Mouse (Mus musculus) liver, embryonic 14.5 days (tissue): ENCODE results near the gene Zfp366. TPM values are rescaled to one million over a fixed set of nuclear protein-coding genes. Genes with fewer than 3 reads are reported as not detected.

Experiments
- ATAC-seq: fragments of 200-750 bp; cut with Nextera tagmentation; 2 replicates; pipeline ENCODE4 v1.8.0; 2017; ENCODE audit warnings: moderate number of reproducible peaks, mild to moderate bottlenecking, moderate library complexity; ENCODE audit not compliant: insufficient read depth
- DNase-seq, 3 experiments: peaks; one replicate each; pipeline ENCODE4 v3.0.0-alpha.2; 2012 to 2013; ENCODE audit warnings: low read depth in 3 of 3, low spot score in 3 of 3
- H3K27ac ChIP-seq: fragments of 300-500 bp; sonication (generic); 2 replicates; pipeline ENCODE4 v1.5.1; 2014; ENCODE audit warnings: moderate library complexity, mild to moderate bottlenecking, control low read depth, inconsistent platforms
- H3K27me3 ChIP-seq: fragments of 300-500 bp; sonication (generic); 2 replicates; pipeline ENCODE4 v1.6.1; 2014; ENCODE audit warnings: mild to moderate bottlenecking, low read length, moderate library complexity; ENCODE audit not compliant: control insufficient read depth, insufficient read depth
- H3K36me3 ChIP-seq: fragments of 300-500 bp; sonication (generic); replicated peaks from 2 replicates; pipeline ENCODE4 v1.6.1; 2014; ENCODE audit warnings: low read depth; ENCODE audit not compliant: control insufficient read depth, insufficient read depth
- H3K4me1 ChIP-seq, 2 experiments: fragments of 200-500 bp in 1 of 2; fragments of 300-500 bp in 1 of 2; sonication (generic) in 1 of 2; replicated peaks; 2 replicates each; pipeline ENCODE4 v1.6.1; 2012 to 2014; ENCODE audit warnings: antibody characterized with exemption in 1 of 2, inconsistent platforms in 1 of 2, low read length in 1 of 2; ENCODE audit not compliant: control insufficient read depth in 2 of 2, insufficient read depth in 2 of 2
- H3K4me2 ChIP-seq: fragments of 300-500 bp; sonication (generic); 2 replicates; pipeline ENCODE4 v1.6.1; 2014; ENCODE audit warnings: low read depth, mild to moderate bottlenecking, control low read depth, moderate library complexity
- H3K4me3 ChIP-seq, 2 experiments: fragments of 200-500 bp in 1 of 2; fragments of 300-500 bp in 1 of 2; sonication (generic) in 1 of 2; 2 replicates each; pipeline ENCODE4 v1.5.1; 2012 to 2014; ENCODE audit warnings: low read depth in 2 of 2, low read length in 2 of 2, mild to moderate bottlenecking in 2 of 2, control low read depth in 1 of 2, inconsistent platforms in 1 of 2, moderate library complexity in 1 of 2; ENCODE audit not compliant: insufficient read depth in 1 of 2
- H3K9ac ChIP-seq: fragments of 300-500 bp; sonication (generic); replicated peaks from 2 replicates; pipeline ENCODE4 v1.6.1; 2014; ENCODE audit warnings: mild to moderate bottlenecking, control low read depth, moderate library complexity
- H3K9me3 ChIP-seq: fragments of 300-500 bp; sonication (generic); 2 replicates; pipeline ENCODE4 v1.6.1; 2016; ENCODE audit warnings: low read length, mixed read lengths; ENCODE audit not compliant: control insufficient read depth
- CTCF ChIP-seq: IDR thresholded peaks from 2 replicates; pipeline ENCODE4 v1.5.1; 2016; ENCODE audit warnings: antibody characterized with exemption, low read depth, control low read depth
- EP300 ChIP-seq: IDR thresholded peaks from 2 replicates; pipeline ENCODE4 v1.6.1; 2016; ENCODE audit warnings: antibody characterized with exemption, low read depth
- WGBS: fragments of 180-500 bp; shearing (Covaris S2); extraction: QIAGEN DNeasy Blood & Tissue Kit; methylation state at CpG from one replicate; pipeline ENCODE4 v1.1.7; 2014; ENCODE audit not compliant: insufficient replicate concordance; 5-methylcytosine and 5-hydroxymethylcytosine counted together
- polyA plus RNA-seq, 2 experiments: library from polyadenylated mRNA; depleted of rRNA in 1 of 2; stranded (reverse) in 1 of 2; unstranded in 1 of 2; fragments of >200 nt; fragmentation: Nextera tagmentation in 1 of 2; extraction: Ambion mirVana in 1 of 2; gene quantifications; 2 replicates each; pipeline versions ENCODE4 v1.2.1 to v1.2.3; 2012 to 2014

The Zfp366 gene
- polyA plus RNA-seq, 2 experiments: 0.28 to 0.46 TPM

DNA sequence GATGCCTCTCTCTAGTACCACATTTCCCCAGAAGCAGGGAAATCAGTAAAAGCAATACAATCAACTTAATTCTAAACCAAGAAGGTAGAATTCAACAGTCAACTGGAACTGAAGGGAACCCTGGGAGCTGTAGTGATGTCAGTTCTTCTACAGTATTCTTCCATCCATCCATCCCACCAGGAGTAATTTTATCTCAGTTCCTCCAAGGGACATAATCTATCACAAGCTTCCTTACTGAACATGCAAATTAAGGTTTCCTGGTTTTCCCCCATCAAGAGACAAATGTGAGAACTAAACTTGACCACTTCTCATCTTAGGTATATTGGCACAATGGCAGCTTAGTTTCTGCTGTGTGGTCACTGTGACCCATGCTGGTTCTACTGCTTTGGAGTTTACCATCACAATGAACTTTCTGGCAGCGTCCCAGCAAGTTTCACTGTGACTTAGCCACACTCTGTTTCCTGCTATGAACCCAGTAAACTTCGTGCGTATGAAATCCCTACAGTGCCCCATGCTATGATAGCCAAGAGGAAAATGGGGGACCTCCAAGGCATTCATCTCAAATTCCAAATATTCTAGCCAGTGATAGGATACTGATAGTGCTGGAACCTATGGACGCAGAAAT is 78.6 kb downstream of the Zfp366 start:
- no peaks in the 10 kb centered on the region for H3K4me1 ChIP-seq
- H3K4me2 ChIP-seq: no peak overlapping the region
- H3K9ac ChIP-seq: no peak overlapping the region
- TF ChIP-seq CTCF (no peak), EP300 (no peak)
- H3K27me3 ChIP-seq: no peaks in the 10 kb centered on the region
- H3K27ac ChIP-seq: no peak overlapping the region
- H3K36me3 ChIP-seq: no peaks in the 10 kb centered on the region
- H3K4me3 ChIP-seq: no peak overlapping the region
- DNase-seq (no peak), ATAC-seq (no peak)
- WGBS: 55% methylated on average over 4 of the region's 4 CpGs
- no peaks in the 10 kb centered on the region for H3K9me3 ChIP-seq

- ATAC-seq (no peak), DNase-seq (no peak)
- no peak overlapping the region for H3K4me2 ChIP-seq
- H3K36me3 ChIP-seq: no peaks in the 10 kb centered on the region
- TF ChIP-seq EP300 (no peak), CTCF (no peak)
- no peak overlapping the region for H3K27ac ChIP-seq
- no peak overlapping the region for H3K4me3 ChIP-seq
- WGBS: 59% methylated on average over 6 of the region's 6 CpGs
- H3K27me3 ChIP-seq: no peaks in the 10 kb centered on the region
- no peaks in the 10 kb centered on the region for H3K9me3 ChIP-seq
- H3K9ac ChIP-seq: no peak overlapping the region
- no peaks in the 10 kb centered on the region for H3K4me1 ChIP-seq
Measured at GRCm38 (mm10) chr13:99264483-99264882, 79.9 kb downstream of the Zfp366 start.

GRCm38 (mm10) chr13:99272046-99272445 is 87.4 kb downstream of the Zfp366 start:
- Histone ChIP-seq H3K27me3 (no peaks in the 10 kb centered on the region), H3K9ac (no peak overlapping the region), H3K4me1 (no peaks in the 10 kb centered on the region), H3K27ac (no peak overlapping the region), H3K4me2 (no peak overlapping the region), H3K4me3 (no peak overlapping the region), H3K36me3 (no peaks in the 10 kb centered on the region), H3K9me3 (no peaks in the 10 kb centered on the region)
- DNase-seq (no peak), ATAC-seq (no peak)
- 66% methylated on average over 3 of the region's 3 CpGs for WGBS
- TF ChIP-seq EP300 (no peak), CTCF (no peak)

- DNase-seq (no peak), ATAC-seq (no peak)
- Histone ChIP-seq H3K4me3 (no peak overlapping the region), H3K27ac (no peak overlapping the region), H3K36me3 (no peaks in the 10 kb centered on the region), H3K4me2 (no peak overlapping the region), H3K9ac (no peak overlapping the region), H3K27me3 (no peaks in the 10 kb centered on the region), H3K4me1 (no peaks in the 10 kb centered on the region), H3K9me3 (no peaks in the 10 kb centered on the region)
- WGBS: 69% methylated on average over 3 of the region's 3 CpGs
- TF ChIP-seq EP300 (no peak), CTCF (no peak)
Measured at GRCm38 (mm10) chr13:99277521-99277920, 92.9 kb downstream of the Zfp366 start.

- no peak for TF ChIP-seq EP300
- no peak for TF ChIP-seq CTCF
- Histone ChIP-seq H3K27ac (no peak overlapping the region), H3K4me3 (no peak overlapping the region), H3K9me3 (no peaks in the 10 kb centered on the region), H3K4me2 (no peak overlapping the region), H3K27me3 (no peaks in the 10 kb centered on the region), H3K9ac (no peak overlapping the region), H3K36me3 (no peaks in the 10 kb centered on the region), H3K4me1 (no peaks in the 10 kb centered on the region)
- 64% methylated on average over 6 of the region's 6 CpGs for WGBS
- DNase-seq (no peak), ATAC-seq (no peak)
Measured at GRCm38 (mm10) chr13:99278511-99278910, 93.9 kb downstream of the Zfp366 start.
